Mouse (Mus musculus) B cell, adult 67 days (primary cell): ENCODE results near the gene Ccdc138. TPM values are rescaled to one million over a fixed set of nuclear protein-coding genes. Genes with fewer than 3 reads are reported as not detected.

ENCODE experiments used
- total RNA-seq, 2 experiments: library from RNA; stranded (reverse); gene quantifications; 4 replicates each; pipeline ENCODE4 v1.2.4; 2023

The Ccdc138 gene
- 1 to 10 TPM; 3.5 to 3.6 TPM for total RNA-seq

DNA sequence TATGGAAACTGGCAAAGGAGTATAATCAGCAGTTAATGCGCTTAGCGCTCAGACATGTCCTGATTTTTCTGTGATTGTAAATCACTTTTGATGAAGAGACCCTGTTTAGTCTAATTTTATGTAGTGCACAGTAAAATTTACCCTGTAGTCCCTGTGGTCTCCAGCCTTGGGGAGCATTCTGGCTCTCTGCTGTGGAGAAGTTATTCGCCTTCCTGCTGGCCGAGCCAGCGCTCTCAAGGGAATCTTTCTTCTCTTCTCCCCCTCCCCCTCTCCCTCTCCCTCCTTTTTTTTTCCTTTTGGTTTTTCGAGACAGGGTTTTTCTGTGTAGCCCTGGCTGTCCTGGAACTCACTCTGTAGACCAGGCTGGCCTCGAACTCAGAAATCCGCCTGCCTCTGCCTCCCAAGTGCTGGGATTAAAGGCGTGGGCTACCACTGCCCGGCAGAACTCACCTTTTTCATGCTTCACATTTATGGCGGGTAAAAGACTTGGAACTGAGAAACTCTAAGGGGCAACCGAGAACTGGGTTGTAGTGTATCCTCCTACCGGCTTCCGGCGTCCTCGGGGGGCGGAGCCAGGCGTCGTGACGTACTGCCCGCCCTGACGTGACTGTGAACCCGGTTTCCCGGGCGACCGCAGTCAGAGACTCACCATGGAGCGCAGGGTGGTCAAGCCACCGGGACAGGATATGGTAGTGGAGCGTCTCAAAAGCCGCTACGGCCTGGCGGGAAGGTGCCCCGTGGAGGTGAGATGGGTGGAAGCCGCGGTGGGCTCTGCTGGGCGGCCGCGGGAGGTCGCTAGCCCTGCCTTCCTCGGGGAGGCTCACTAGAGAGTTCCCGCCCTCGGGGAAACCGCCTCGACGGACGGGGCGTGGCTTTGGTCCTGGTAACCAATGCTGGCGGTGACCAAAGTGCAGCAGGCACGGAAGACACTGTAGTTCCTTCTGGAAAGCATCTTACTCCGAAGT lies at the start of gene Ccdc138:
Gene Ccdc138, plus strand, starts transcription at position 629 of the 965 bp plus-strand sequence.

Other genes with a start within 250 kb of the Ccdc138 start
- 10 to 100 TPM; 35.9 to 45.8 TPM for gene Gcc2, start 242.5 kb upstream of the Ccdc138 start, total RNA-seq
- gene Lims1, start 174.5 kb upstream of the Ccdc138 start, total RNA-seq = 10 to 100 TPM; 50.3 to 65.8 TPM
- gene Ranbp2, start 51.0 kb upstream of the Ccdc138 start, total RNA-seq = 100 to 1,000 TPM; 175 to 184 TPM
- gene Edar, start 177.7 kb downstream of the Ccdc138 start, total RNA-seq = not detected
- gene Gm17542, start 220.3 kb downstream of the Ccdc138 start, total RNA-seq = not detected